Mouse (Mus musculus) adrenal gland, adult (tissue): ENCODE measurements at regions not wholly inside any gene's neighbourhood (a gene's known extent, or its start where the extent isn't known, plus 50 kb on each side); places are given as distances from the start of the nearest gene placed in this dataset.

Source experiments
- DNase-seq, 2 experiments: peaks; one replicate each; pipeline ENCODE4 v3.0.0; 2022 to 2023; ENCODE audit warnings: low spot score in 1 of 2; ENCODE audit not compliant: inconsistent age in 2 of 2

- no peak for DNase-seq
These were observed 1006.2 kb upstream of the Cdh20 start for GRCm38 (mm10) chr1:103762044-103762663.

GRCm38 (mm10) chr1:103762745-103763144 is 1005.6 kb upstream of the Cdh20 start:
- DNase-seq, result no peak

- DNase-seq, result no peak
These were observed 1001.0 kb upstream of the Cdh20 start for GRCm38 (mm10) chr1:103767315-103767714.

- no peak for DNase-seq
These were observed 983.6 kb upstream of the Cdh20 start for GRCm38 (mm10) chr1:103784692-103785091.

GRCm38 (mm10) chr1:103796337-103796736 is 972.0 kb upstream of the Cdh20 start:
- no peak for DNase-seq

GRCm38 (mm10) chr1:103799343-103799742 is 969.0 kb upstream of the Cdh20 start:
- DNase-seq, result peak in 1 of 2 experiments; percentile 18

- DNase-seq, result no peak
These were observed 950.4 kb upstream of the Cdh20 start for GRCm38 (mm10) chr1:103817946-103818345.
